Mouse (Mus musculus) G1E (cell line): Measurements from ENCODE around the gene G0s2.

Source experiments
- CTCF ChIP-seq: IDR thresholded peaks from 2 replicates; pipeline ENCODE4 v1.5.1; 2012; ENCODE audit warnings: low read depth, low read length, inconsistent platforms, mixed read lengths
- POLR2AphosphoS5 ChIP-seq: IDR thresholded peaks from 2 replicates; pipeline ENCODE4 v1.6.1; 2012; ENCODE audit warnings: low read depth, low read length, inconsistent platforms; ENCODE audit not compliant: insufficient replicate concordance

GRCm38 (mm10) chr1:193270965-193271763 lies 1.9 kb downstream of the G0s2 start:
- no peak for TF ChIP-seq POLR2AphosphoS5
- no peak for TF ChIP-seq CTCF
